Mouse (Mus musculus): Measurements from ENCODE around the gene Gpr37l1. TPM values are rescaled to one million over a fixed set of nuclear protein-coding genes. Genes with fewer than 3 reads are reported as not detected.
"Not testable (repeated sequence)": the region's sequence is repeated elsewhere in the genome, so short reads cannot be mapped to it uniquely, and the experiment has no call there.

Gene Gpr37l1
- polyA plus RNA-seq, 1 experiment = 555 TPM

GRCm38 (mm10) chr1:135200400-135200799 is 32.9 kb upstream of the Gpr37l1 start:
- no peaks in the 10 kb centered on the region for H3K27me3 ChIP-seq (ENCODE audit: control insufficient read depth, insufficient read depth, low read length)
- no peak overlapping the region for H3K4me3 ChIP-seq (replicated peaks; ENCODE audit: insufficient read depth, low read depth, low read length)
- no peak for DNase-seq
- WGBS = 71% methylated on average over 4 of the region's 4 CpGs
- H3K27ac ChIP-seq (ENCODE audit: insufficient read depth, low read length) = no peak overlapping the region
- no peaks in the 10 kb centered on the region for H3K4me1 ChIP-seq (ENCODE audit: control insufficient read depth, insufficient read depth, low read length)
- TF ChIP-seq POLR2A (IDR thresholded peaks at IDR 0.05; ENCODE audit: borderline replicate concordance, insufficient read depth, low read length) = no peak
- no peak for TF ChIP-seq CTCF (IDR thresholded peaks at IDR 0.05; ENCODE audit: borderline replicate concordance, insufficient read depth, low read depth, low read length)

DNA sequence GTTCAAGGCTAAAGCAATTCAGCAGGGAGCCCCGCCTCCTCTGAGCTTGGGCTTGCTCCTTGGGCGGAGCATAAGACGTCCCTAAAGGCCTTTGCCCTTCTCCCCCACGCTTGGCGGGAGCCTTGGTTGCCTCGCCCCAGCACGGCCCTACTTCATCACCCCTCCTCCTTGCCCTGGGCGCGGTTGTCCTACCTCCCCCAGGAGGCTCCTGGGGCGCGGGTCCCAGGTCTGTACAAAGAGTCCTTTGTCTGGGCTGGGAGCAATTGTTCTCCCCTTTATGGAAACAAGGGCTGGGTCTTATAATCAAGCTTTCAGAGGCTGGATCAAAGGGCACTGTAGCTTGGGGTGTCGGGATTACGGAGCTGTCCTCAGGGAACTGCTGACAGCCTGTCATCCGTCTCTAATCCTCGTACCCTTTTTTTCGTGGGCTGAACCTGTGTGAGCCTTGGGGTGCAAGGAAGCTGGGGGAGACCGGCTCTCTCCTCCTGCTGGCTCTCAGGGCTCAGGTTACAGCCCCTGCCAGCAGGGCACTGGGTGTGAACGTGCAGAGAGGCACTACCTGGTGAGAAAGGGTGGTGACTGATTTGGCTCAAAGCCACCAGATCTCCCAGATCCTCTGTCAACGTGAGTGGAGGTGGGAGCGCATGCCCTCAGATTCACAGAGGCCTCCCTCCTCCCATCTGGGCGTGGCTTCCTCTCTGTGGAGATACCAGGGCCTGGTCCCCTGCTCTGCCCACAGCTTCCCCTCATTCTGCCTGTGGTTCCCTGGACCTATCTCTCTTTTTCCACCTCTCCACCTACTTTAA is 31.7 kb upstream of the Gpr37l1 start:
- H3K27ac ChIP-seq (ENCODE audit: insufficient read depth, low read length) = no peak overlapping the region
- TF ChIP-seq POLR2A (IDR thresholded peaks at IDR 0.05; ENCODE audit: borderline replicate concordance, insufficient read depth, low read length) = no peak
- no peak for TF ChIP-seq CTCF (IDR thresholded peaks at IDR 0.05; ENCODE audit: borderline replicate concordance, insufficient read depth, low read depth, low read length)
- 0 out of 2 replicates have a peak, but pooled peaks cover 4% of the 10 kb centered on the region for H3K4me1 ChIP-seq (ENCODE audit: control insufficient read depth, insufficient read depth, low read length)
- no peak overlapping the region for H3K4me3 ChIP-seq (replicated peaks; ENCODE audit: insufficient read depth, low read depth, low read length)
- no peaks in the 10 kb centered on the region for H3K27me3 ChIP-seq (ENCODE audit: control insufficient read depth, insufficient read depth, low read length)
- no peak for DNase-seq
- WGBS = 41% methylated on average over 21 of the region's 21 CpGs

DNA sequence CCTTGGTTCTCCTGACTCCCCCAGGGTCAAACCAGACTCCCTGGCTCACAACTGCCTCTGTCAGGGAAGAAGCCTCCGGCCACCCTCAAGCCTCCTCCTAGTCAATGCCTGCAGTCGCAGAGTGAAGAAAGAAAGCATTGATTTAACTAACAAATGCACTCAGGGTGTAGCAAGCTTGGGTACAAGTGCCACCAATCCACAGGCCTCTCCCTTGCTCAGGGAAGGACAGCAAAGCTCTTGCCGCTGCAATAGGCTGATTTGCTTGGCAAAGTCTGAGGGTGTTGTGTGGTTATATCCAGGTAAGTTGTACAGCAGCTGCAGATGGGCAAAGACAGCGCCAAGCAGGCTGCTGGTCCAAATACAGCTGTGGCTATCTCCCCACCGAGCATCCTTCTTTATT is 30.9 kb upstream of the Gpr37l1 start:
- Histone ChIP-seq H3K4me3 (replicated peaks; ENCODE audit: insufficient read depth, low read depth, low read length) (no peak overlapping the region), H3K27me3 (ENCODE audit: control insufficient read depth, insufficient read depth, low read length) (no peaks in the 10 kb centered on the region), H3K4me1 (ENCODE audit: control insufficient read depth, insufficient read depth, low read length) (0 out of 2 replicates have a peak, but pooled peaks cover 6% of the 10 kb centered on the region), H3K27ac (ENCODE audit: insufficient read depth, low read length) (no peak overlapping the region)
- whole genome bisulfite sequencing = 71% methylated on average over 5 of the region's 5 CpGs
- DNase-seq = no peak
- TF ChIP-seq POLR2A (IDR thresholded peaks at IDR 0.05; ENCODE audit: borderline replicate concordance, insufficient read depth, low read length) (no peak), CTCF (IDR thresholded peaks at IDR 0.05; ENCODE audit: borderline replicate concordance, insufficient read depth, low read depth, low read length) (no peak)

DNA sequence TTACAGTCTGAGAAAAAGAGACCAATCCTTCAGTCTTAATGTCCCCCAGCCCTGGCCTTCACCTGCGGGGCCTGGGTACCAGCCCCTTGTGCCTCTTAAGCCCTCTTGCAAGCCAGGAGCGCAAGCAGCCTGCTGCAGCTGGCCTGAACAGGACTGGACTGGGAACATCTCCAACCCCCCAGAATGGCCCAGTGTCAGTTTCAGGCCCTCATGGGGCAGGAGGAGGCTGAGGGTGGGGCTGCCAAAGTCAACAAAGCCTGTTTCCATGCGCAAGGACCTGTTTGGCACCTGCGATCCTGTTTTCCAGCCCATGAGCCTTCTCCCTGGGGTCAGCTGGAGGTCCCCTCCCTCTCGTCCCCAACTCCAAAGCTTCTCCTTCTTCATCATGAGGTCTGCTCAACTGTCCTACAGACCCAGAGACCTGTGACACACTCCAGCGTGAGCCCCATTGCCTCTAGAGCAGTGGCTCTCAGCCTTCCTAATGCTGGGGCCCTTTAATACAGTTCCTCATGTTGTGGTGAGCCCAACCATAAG is 28.5 kb upstream of the Gpr37l1 start:
- TF ChIP-seq POLR2A (IDR thresholded peaks at IDR 0.05; ENCODE audit: borderline replicate concordance, insufficient read depth, low read length) (no peak), CTCF (IDR thresholded peaks at IDR 0.05; ENCODE audit: borderline replicate concordance, insufficient read depth, low read depth, low read length) (no peak)
- 83% methylated on average over 6 of the region's 6 CpGs for WGBS

DNA sequence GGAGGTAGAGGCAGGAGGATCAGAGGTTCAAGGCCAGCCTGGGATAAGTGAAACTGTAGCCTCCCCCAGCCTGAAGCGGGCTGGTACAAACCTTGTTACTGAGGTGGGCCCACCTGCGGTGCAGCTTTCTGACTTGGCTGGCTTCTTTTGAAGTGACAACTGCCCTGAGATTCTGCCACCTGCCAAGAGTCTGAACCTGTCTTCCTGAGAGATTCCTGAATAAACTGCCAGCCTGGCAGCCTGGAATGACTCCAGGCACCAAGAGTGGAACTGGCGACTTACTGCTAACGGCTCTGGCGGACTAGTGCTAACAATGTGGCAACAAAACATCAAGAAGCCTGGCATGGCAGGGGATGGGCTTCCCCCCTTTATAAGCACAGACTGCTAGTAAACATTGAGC is 26.9 kb upstream of the Gpr37l1 start:
- not testable (repeated sequence) for H3K27ac ChIP-seq (ENCODE audit: insufficient read depth, low read length); H3K27me3 ChIP-seq (ENCODE audit: control insufficient read depth, insufficient read depth, low read length); H3K4me1 ChIP-seq (ENCODE audit: control insufficient read depth, insufficient read depth, low read length); H3K4me3 ChIP-seq (replicated peaks; ENCODE audit: insufficient read depth, low read depth, low read length)
- WGBS = 6% methylated on average over 5 of the region's 5 CpGs
- peak; percentile 55 to 75 for DNase-seq

More for the DNA sequence above, 28.5 kb upstream of the Gpr37l1 start:
- DNase-seq = no peak
- Histone ChIP-seq H3K27ac (ENCODE audit: insufficient read depth, low read length) (no peak overlapping the region), H3K27me3 (ENCODE audit: control insufficient read depth, insufficient read depth, low read length) (no peaks in the 10 kb centered on the region), H3K4me1 (ENCODE audit: control insufficient read depth, insufficient read depth, low read length) (0 out of 2 replicates have a peak, but pooled peaks cover 6% of the 10 kb centered on the region), H3K4me3 (replicated peaks; ENCODE audit: insufficient read depth, low read depth, low read length) (no peak overlapping the region)

- 75% methylated on average over 4 of the region's 4 CpGs for WGBS
- TF ChIP-seq POLR2A (IDR thresholded peaks at IDR 0.05; ENCODE audit: borderline replicate concordance, insufficient read depth, low read length) (no peak), CTCF (IDR thresholded peaks at IDR 0.05; ENCODE audit: borderline replicate concordance, insufficient read depth, low read depth, low read length) (no peak)
- Histone ChIP-seq H3K4me3 (replicated peaks; ENCODE audit: insufficient read depth, low read depth, low read length) (no peak overlapping the region), H3K27ac (ENCODE audit: insufficient read depth, low read length) (no peak overlapping the region), H3K4me1 (ENCODE audit: control insufficient read depth, insufficient read depth, low read length) (peaks cover 9% of the 10 kb centered on the region), H3K27me3 (ENCODE audit: control insufficient read depth, insufficient read depth, low read length) (no peaks in the 10 kb centered on the region)
- DNase-seq = no peak
Observed at GRCm38 (mm10) chr1:135189186-135189585, 21.7 kb upstream of the Gpr37l1 start.

DNA sequence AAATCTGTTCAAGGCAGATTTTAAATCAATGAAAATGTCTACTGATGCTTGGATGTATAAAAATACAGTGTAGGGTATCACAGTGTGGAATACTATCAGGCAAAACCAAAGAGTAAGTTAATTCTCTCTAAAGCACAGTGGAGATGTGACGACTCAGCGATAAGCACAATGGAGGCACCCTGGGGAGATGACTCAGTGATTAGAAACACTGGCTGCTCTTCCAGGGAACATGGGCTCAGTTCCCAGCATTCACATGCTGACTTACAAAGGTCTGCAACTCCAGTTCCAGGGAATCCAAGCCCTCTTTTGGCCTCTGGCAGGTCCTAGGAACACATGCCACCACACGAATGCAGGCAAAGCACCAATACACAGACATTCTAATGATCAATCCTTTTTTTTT is 20.7 kb upstream of the Gpr37l1 start:
- H3K4me3 ChIP-seq (replicated peaks; ENCODE audit: insufficient read depth, low read depth, low read length) = no peak overlapping the region
- peaks cover 7% of the 10 kb centered on the region for H3K4me1 ChIP-seq (ENCODE audit: control insufficient read depth, insufficient read depth, low read length)
- WGBS = 18% methylated on average over 3 of the region's 3 CpGs
- peak in 1 of 2 experiments; percentile 57 for DNase-seq
- TF ChIP-seq CTCF (IDR thresholded peaks at IDR 0.05; ENCODE audit: borderline replicate concordance, insufficient read depth, low read depth, low read length) = no peak
- no peak for TF ChIP-seq POLR2A (IDR thresholded peaks at IDR 0.05; ENCODE audit: borderline replicate concordance, insufficient read depth, low read length)
- no peaks in the 10 kb centered on the region for H3K27me3 ChIP-seq (ENCODE audit: control insufficient read depth, insufficient read depth, low read length)
- no peak overlapping the region for H3K27ac ChIP-seq (ENCODE audit: insufficient read depth, low read length)

- DNase-seq; H3K27ac ChIP-seq (ENCODE audit: insufficient read depth, low read length); H3K27me3 ChIP-seq (ENCODE audit: control insufficient read depth, insufficient read depth, low read length); H3K4me3 ChIP-seq (replicated peaks; ENCODE audit: insufficient read depth, low read depth, low read length): not testable (repeated sequence)
- WGBS = 81% methylated on average over 2 of the region's 2 CpGs
- H3K4me1 ChIP-seq (ENCODE audit: control insufficient read depth, insufficient read depth, low read length) = peaks cover 11% of the 10 kb centered on the region
Observed at GRCm38 (mm10) chr1:135187016-135187415, 19.5 kb upstream of the Gpr37l1 start.
